Mouse (Mus musculus): ENCODE results near the gene Asb4. TPM values are rescaled to one million over a fixed set of nuclear protein-coding genes. Genes with fewer than 3 reads are reported as not detected.
"Not testable (repeated sequence)": the region's sequence is repeated elsewhere in the genome, so short reads cannot be mapped to it uniquely, and the experiment has no call there.

Asb4 gene
- total RNA-seq (2017) = not detected in 3 replicates

DNA sequence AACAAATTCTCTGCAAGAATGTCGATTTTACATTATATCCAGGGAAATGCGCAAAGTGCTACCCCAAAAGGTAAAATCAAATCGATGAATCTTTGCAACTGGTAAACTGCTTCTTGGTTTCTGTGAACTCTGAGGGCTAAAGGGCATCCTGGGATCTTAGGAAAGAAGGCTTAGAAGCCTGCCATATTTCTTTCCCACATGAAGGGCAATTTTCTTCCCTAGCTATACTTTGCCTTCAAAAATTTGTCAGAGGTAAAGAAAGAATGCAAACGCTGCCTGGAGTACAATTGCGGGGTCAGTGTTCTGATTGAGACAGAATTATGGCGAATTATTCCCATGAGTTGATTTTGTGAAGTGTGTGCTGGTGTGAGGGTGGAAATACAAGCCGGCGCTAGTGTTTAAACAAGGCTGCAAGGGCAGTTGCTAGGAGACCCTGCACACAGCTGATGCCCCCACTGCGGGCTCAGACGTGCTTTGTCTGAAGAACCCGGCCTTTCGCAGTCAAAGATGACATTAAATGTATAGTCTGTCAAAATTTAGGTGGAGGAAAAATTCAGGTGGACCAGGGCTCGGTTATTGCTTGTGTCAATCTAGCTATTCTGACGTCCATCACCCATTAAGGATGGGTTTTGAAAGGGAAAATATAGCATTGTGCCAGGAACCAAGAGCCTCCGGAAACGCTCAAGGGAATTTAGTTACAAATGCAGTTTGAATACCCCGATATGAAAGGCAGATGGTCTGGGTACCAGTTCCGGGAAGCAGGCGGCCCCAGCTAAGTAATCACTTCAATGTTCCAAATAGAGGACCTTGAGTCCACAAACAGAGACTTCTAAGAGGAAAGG lies at the start of gene Asb4:
Asb4 (plus strand) TSS at position 51 of the 842 bp plus-strand sequence.
- ATAC-seq (replicated peaks; ENCODE audit: insufficient number of reproducible peaks, low FRiP score, low TSS enrichment, poor library complexity, severe bottlenecking) = no peak

DNA sequence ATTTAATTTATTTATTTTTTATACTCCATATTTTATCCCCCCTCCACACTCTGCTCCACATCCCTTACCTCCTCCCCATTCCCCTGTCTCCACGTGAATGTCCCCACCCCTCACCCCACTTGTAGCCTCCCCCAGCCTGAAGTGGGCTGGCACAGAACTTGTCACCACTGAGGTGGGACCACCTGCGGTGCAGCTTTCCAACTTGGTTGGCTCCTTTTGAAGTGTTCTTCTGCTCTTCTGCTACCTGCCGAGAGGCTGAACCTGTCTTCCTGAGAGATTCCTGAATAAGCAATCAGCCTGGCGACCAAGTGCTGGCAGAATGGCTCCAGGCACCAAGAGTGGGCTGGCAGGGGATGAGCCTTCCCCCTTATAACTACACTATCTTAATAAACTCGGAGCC lies 49.2 kb upstream of the Asb4 start:
- no peak for ATAC-seq (replicated peaks; ENCODE audit: insufficient number of reproducible peaks, low FRiP score, low TSS enrichment, poor library complexity, severe bottlenecking)

DNA sequence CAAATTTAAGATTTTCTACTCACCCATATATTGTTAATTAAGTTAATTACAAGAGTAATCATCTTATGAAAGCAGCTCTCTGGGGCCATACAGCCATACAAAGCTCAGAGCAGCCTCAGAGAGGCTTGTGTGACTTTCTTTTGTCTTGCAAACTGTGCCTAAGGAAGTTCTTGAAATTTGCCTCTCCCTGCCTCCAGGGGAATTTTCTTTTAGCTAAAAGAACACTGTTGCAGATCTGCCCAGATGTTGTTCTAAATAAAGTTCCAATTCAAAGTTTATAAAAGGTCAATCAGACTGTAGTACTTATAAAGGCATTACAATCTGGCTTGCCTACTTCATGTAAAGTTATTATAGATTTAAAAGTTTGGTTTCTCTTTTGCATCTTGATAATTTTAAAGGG lies 47.2 kb upstream of the Asb4 start:
- ATAC-seq (replicated peaks; ENCODE audit: insufficient number of reproducible peaks, low FRiP score, low TSS enrichment, poor library complexity, severe bottlenecking) = not testable (repeated sequence)

DNA sequence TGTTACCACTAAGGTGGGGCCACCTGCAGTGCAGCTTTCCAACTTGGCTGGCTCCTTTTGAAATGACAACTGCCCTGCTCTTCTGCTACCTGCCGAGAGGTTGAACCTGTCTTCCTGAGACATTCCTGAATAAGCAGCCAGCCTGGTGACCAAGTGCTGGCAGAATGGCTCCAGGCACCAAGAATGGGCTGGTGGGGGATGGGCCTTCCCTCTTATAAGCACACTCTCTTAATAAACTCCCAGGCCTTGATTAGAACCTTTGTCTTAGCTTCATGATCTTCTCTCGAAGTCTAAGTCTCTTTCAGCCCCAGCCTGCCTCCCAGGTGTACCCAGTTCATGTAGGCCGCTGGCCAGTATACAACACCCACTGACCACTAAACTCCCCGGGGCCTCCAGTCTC lies 44.4 kb upstream of the Asb4 start:
- ATAC-seq (replicated peaks; ENCODE audit: insufficient number of reproducible peaks, low FRiP score, low TSS enrichment, poor library complexity, severe bottlenecking) = not testable (repeated sequence)

DNA sequence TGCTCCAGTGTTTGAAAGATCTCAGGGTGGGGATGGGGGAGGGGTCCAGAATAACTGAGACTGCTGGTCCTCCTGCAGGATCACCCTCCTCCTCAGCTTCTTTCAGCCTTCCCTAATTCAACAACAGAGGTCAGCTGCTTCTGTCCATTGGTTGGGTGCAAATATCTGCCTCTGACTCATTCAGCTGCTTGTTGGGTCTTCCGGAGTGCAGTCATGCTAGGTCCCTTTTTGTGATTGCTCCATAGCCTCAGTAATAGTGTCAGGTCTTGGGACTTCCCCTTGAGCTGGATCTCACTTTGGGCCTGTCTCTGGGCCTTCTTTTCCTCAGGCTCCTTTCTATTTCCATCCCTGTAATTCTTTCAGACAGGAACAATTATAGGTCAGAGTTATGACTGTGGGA lies 43.9 kb upstream of the Asb4 start:
- not testable (repeated sequence) for ATAC-seq (replicated peaks; ENCODE audit: insufficient number of reproducible peaks, low FRiP score, low TSS enrichment, poor library complexity, severe bottlenecking)

DNA sequence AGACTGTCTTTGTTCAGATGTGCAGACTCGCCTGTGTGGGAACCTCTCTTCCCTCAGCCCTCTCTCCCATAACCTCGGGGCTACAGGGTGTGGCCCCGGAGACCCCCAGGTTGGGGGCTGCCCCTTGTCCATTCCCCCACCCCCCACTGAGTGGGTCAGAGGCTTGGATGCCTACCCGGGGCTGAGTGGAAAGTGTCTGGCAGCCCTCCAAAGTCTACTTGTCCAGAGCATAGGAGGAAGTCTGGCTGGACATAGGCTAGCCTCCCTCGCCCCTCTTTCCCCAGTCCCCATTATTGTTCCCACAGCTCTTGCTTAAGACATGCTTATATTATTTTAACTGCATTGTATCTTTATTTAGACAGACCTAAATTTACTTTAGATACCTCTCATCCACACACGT lies 38.9 kb upstream of the Asb4 start:
- ATAC-seq (replicated peaks; ENCODE audit: insufficient number of reproducible peaks, low FRiP score, low TSS enrichment, poor library complexity, severe bottlenecking) = no peak

DNA sequence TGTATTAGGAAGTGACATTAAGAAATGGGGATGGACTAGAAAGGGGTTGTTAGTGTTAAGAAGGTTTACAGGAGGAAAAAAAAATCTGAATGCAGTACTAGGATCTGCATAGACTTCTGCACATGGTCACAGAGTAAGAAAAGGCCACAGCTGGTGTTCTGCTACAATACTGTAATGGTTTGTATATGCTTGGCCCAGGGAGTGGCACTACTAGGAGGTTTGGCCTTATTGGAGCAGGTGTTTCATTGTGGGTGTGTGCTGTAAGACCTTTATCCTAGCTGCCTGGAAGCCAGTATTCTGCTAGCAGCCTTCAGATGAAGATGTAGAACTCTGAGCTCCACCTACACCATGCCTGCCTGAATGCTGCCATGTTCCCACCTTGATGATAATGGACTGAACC lies 25.3 kb upstream of the Asb4 start:
- ATAC-seq (replicated peaks; ENCODE audit: insufficient number of reproducible peaks, low FRiP score, low TSS enrichment, poor library complexity, severe bottlenecking) = no peak

DNA sequence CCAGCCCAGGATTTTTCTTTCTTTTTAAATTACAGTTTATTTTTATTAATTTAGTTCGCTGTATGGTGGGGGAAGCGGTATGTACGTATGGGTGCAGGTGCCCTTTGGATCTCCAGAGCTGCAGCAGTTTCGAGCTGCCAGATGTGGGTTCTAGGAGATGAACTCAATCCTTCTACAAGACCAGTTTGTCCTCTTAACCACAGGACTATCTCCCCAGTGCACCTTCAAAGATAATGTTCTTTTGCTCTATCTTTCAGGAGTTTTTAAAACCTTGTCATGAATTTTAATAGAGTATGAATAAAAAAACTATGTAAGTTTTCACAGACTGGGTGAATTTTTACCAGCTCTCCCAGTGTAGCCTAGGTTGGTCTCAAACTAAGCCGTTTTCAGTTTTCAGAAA lies 22.8 kb upstream of the Asb4 start:
- no peak for ATAC-seq (replicated peaks; ENCODE audit: insufficient number of reproducible peaks, low FRiP score, low TSS enrichment, poor library complexity, severe bottlenecking)

DNA sequence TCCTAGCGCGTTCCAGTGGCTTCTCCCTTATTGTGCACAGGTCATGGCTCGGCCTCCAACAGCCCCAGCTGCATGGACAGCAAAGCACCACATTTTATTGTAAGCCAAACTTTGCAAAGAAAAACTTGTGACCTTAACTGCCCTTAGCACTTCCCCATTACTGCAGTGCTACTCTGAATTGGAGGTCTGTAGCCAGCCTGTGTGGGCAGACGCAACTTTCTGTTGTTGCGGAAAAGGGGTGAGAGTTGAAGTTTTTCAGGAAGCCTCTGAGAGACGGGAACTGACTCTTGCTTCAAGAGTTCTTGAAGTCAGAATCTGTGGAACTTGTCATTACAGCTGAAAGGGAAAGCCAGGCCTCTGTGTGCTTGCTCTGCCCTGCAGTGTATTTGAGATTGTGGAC lies 21.2 kb upstream of the Asb4 start:
- ATAC-seq (replicated peaks; ENCODE audit: insufficient number of reproducible peaks, low FRiP score, low TSS enrichment, poor library complexity, severe bottlenecking) = peak; percentile 93

DNA sequence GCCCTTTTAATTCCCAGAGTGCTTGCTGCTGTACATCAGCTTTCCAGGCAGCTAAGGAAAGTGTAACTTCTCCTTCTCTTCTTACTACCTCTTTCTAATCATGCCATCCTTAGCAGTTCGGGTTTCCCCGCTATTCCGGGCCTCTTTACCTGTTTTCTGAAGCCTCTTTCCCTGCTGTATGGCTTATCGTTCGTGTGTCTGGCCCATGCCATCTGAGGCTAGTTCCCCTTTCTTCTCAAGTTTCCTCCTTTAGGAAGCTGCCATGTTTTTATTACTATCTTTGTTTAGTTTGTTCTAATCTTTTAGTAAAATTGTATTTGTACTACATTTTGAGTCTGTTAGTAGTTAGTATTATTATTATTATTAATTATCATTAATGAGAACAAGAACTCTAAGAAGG lies 17.3 kb upstream of the Asb4 start:
- ATAC-seq (replicated peaks; ENCODE audit: insufficient number of reproducible peaks, low FRiP score, low TSS enrichment, poor library complexity, severe bottlenecking) = no peak

DNA sequence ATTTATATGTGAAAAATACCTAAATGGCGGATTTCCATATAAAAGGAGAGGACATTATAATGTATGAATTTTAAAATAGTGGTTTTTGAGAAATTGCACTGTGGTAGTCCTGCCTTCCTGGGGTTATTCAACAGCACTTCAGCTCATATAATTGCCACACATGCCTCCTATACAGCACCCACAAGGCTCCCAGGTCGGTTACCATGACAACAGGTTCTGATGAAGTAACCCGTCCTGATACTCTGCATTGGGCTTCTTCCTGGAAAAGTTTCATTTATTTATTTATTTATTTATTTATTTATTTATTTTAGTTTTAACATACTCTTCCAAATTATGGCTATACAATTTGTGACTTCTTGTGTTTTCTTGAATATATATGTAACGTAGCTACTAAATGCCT lies 6.3 kb upstream of the Asb4 start:
- ATAC-seq (replicated peaks; ENCODE audit: insufficient number of reproducible peaks, low FRiP score, low TSS enrichment, poor library complexity, severe bottlenecking) = no peak

DNA sequence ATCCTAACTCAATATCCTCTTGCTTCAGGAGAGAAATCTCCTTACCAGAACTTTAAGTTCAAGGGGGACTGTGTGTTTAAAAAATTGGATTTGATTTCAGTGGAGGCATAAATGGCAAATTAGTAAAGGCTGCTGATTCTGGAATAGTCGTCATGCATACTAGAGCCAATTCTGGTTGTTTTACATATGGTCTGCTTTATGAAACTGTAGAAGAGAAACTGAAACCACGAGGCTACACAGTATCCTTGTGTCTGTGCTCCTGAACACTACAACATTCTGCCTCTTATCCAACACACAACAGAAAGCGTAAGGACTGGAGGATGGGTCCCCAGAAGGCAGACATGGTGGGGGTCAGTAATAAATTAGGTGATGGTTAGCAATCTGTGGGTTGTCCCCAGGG lies 4.1 kb upstream of the Asb4 start:
- no peak for ATAC-seq (replicated peaks; ENCODE audit: insufficient number of reproducible peaks, low FRiP score, low TSS enrichment, poor library complexity, severe bottlenecking)

DNA sequence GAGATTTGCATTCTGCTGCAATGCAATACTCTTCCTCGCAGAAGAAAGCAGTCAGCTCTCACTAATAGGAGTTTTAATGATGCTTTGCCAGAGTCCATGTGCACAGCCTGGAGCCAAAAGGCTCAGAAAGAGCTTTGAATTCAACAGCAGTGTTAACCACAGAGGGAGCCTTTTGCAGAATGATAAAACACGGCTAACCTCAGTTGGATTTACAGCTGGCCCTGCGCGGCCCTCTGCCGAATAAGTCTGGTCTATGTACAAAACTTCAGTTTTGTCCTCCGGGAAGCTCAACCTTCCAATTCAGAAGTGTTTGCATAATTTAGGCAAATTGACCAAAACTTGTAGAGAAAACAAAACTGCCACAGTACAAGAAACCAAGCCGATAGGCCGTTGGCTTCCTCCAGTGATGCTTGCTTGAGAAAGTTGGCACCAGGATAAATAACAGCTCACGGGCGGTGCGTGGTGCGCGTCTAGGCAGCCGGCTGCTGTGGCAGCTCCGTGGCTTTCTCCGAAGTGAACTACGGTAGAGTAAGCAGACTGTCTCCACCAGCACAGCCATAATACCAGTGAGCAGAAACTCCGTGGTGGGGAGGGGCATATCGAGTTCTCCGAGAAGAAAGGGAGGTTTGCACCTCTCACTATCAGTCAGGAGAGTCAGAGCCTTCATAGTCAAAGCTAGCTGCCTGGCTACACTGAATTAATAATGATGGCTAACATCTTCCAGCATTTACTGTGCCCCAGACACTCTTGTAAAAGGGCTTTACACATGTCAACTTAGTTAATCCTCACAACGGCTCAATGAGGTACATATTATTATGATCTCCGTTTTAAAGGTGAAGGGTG lies 3.2 kb upstream of the Asb4 start:
- ATAC-seq (replicated peaks; ENCODE audit: insufficient number of reproducible peaks, low FRiP score, low TSS enrichment, poor library complexity, severe bottlenecking) = no peak

DNA sequence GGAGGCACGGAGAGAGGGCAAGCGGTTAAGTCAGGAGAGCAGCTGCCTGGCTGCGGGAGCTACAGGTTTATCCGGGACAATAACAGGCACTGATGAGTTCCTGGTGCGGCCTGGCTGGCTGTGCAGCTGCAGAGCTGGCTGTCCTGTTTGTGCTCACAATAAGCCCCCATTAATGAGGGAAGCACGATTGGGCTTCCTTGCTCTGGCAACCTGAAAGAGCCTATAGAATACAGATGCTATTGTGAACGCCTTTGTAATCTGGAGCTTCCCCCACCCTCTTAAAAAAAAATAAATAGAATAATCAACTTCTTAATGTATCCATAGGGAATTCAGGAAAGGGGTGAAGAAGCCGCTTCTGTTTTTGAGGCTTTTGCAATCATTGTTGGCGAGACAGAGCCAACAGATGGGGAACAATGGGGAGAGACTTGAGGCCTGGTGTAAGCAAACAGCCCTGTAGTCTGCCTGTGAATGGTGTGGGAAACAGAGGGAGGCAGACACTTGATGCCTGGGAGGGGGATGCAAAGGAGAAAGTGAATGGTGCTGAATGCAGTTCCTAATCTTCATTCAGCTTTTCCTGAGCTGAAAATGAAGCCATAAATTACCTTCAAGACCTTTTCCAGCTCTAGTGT lies 2.4 kb upstream of the Asb4 start:
- ATAC-seq (replicated peaks; ENCODE audit: insufficient number of reproducible peaks, low FRiP score, low TSS enrichment, poor library complexity, severe bottlenecking) = no peak

DNA sequence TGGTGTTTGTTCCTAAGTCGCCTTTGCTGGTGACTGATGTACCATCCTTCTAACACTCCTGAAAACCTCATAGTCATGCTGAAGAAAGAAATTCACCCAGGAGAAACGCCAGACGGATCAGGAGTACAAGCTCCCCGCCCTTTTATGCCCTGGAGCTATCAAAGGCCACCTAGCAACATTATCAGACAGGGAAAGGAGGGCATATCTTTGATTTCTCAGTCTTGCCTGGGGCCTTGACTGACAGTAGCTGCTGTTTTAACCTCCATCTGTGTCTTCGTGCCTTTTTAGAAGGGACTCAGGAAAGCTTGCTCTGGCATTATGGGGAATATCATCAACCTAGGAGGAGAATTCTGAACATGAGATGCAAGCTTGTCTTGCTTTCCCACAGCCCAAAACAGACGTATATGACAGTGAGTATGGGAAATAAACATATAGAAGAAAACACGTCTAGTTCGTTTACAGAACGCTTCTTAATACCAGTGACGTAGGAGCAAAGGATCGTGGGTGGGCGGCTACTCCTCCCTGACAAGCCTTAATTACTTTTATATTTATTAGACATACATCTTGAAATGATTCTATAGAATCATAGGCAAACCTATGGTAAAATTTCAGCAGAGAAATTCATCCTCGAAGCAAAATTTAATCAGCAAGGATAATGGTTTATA lies 1.1 kb upstream of the Asb4 start:
- ATAC-seq (replicated peaks; ENCODE audit: insufficient number of reproducible peaks, low FRiP score, low TSS enrichment, poor library complexity, severe bottlenecking) = no peak

DNA sequence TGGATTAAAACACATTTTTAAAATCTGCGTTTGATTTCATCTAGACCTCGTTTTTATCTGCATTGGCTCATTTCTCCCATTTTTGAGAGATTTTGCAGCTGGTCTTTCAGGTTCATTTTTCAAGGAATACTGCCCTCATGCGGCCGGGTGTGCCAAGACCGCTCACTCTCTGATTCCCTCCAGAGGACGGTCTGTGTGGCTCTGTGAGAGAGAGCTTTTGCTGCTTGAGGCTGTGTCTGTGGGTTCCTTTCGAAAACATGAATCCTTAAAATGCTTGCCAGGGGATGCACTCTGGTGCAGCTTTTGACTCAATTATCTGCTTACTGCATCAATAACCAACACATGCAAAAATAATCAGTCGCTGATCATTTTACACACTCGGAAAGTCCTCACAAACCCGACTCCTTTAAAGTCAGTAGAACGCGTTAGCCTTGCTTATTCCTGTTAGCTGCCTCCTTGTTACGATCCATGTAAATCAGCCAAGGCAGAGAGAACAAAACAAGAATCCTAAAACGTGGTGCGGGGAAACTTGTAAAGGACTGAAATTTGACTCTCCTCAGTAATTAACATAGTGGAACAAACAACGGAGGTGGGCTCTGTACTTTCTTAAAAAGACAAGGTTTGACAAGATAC lies 487 bp upstream of the Asb4 start:
- peak; percentile 67; the same call in 1 of the 2 replicates for ATAC-seq (replicated peaks; ENCODE audit: insufficient number of reproducible peaks, low FRiP score, low TSS enrichment, poor library complexity, severe bottlenecking)

DNA sequence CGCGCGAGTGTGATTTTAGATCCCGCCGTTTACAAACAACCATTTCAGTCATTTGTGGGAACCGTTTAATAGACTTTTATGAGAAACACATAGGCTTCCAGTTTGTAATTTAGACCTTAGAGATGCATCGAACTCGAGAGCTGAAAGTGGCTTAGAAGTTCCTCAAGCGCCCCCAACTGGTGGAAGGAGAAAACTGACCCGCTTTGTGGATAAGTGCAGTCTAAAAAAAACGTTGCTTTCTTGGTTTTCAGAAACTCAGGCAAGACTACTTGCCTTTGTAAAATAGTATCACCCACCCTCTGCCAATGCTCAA lies 948 bp downstream of the Asb4 start:
- ATAC-seq (replicated peaks; ENCODE audit: insufficient number of reproducible peaks, low FRiP score, low TSS enrichment, poor library complexity, severe bottlenecking) = 0 out of 2 replicates have a peak, but pooled peaks have one; percentile 24

DNA sequence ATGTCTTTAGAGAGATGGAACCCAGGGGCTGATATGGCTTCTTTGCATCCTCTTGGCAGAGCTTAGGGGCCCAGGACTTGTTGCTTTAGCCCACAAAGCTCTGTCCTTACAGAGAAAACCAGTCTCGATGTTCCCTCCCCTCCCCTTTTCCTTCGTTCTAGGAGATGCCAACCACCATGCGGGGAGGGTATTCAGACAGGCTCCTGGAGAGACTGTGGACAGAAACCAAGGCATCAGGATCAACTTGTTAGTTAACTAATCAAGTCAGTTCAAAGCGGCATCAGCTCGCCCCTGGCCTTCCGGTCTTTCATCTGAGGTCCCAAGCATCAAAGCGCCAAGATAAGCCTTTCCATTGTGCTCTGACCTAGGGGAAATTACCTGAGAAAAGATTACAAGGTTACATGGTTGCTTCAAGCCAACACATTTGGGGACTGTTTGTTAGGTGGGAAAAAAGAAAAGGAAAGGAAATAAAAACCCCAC lies 2.0 kb downstream of the Asb4 start:
- no peak for ATAC-seq (replicated peaks; ENCODE audit: insufficient number of reproducible peaks, low FRiP score, low TSS enrichment, poor library complexity, severe bottlenecking)

DNA sequence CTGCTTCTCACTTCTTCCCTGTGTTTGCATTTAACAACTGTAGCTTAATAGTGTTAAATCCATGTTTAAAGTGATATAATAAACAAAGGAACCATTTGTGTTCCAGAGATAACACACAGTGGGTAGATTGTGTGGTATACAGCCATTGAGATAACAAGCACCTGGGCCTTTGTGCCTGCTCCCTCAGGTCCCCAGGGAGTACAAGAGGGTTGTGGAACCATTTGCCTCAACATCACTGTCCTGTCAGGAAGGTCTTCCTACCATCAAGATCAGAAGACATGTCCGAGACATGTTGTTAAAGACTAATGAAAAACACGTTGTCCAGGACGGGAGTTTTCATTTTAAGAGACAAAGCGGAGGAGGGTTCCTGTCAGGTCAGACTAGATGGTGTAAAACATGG lies 3.3 kb downstream of the Asb4 start:
- ATAC-seq (replicated peaks; ENCODE audit: insufficient number of reproducible peaks, low FRiP score, low TSS enrichment, poor library complexity, severe bottlenecking) = no peak

Measured in monocyte, adult 5-6 weeks (primary cell).